Mouse (Mus musculus): ENCODE measurements around the gene Cep295. TPM values are rescaled to one million over a fixed set of nuclear protein-coding genes. Genes with fewer than 3 reads are reported as not detected.
"Not testable (repeated sequence)": the region's sequence is repeated elsewhere in the genome, so short reads cannot be mapped to it uniquely, and the experiment has no call there.

Cep295 gene
- polyA plus RNA-seq, 1 experiment from 2014 or later = 12.7 TPM

- Histone ChIP-seq H3K9me3 (no peaks in the 10 kb centered on the region), H3K4me2 (no peak overlapping the region), H3K4me3 (no peak overlapping the region), H3K27me3 (no peaks in the 10 kb centered on the region), H3K4me1 (replicated peaks) (no peaks in the 10 kb centered on the region), H3K9ac (no peak overlapping the region), H3K27ac (replicated peaks) (no peak overlapping the region), H3K36me3 (peaks cover 67% of the 10 kb centered on the region)
- no peak for ATAC-seq (ENCODE audit: low FRiP score, low read depth)
- 61% methylated on average over 5 of the region's 5 CpGs for whole genome bisulfite sequencing
Measured at GRCm38 (mm10) chr9:15317223-15318169, 40.1 kb downstream of the Cep295 start.

DNA sequence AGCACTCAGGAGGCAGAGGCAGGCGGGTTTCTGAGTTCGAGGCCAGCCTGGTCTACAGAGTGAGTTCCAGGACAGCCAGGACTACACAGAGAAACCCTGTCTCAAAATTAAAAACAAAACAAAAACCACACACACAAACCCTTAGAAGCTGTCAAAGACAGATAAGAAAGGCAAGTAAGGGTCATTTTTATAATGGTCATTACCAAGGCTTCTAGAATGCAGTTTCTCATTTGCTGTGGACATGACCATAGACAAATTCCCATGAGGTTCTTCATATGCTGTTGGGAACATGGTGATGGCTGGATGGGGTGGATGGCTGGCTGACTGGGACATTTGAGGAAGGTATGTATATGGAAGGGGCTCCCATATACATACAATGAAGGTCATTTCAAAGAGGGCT, 41.3 kb downstream of the Cep295 start:
- not testable (repeated sequence) for H3K4me1 ChIP-seq (replicated peaks); ATAC-seq (ENCODE audit: low FRiP score, low read depth); H3K27me3 ChIP-seq; H3K27ac ChIP-seq (replicated peaks); H3K9me3 ChIP-seq; H3K4me2 ChIP-seq; H3K9ac ChIP-seq; H3K4me3 ChIP-seq
- H3K36me3 ChIP-seq = peaks cover 66% of the 10 kb centered on the region
- 100% methylated on average over 2 of the region's 2 CpGs for WGBS

GRCm38 (mm10) chr9:15314619-15315018, 43.0 kb downstream of the Cep295 start:
- Histone ChIP-seq H3K4me2 (no peak overlapping the region), H3K27me3 (no peaks in the 10 kb centered on the region), H3K36me3 (peaks cover 77% of the 10 kb centered on the region), H3K4me1 (replicated peaks) (peaks cover 4% of the 10 kb centered on the region), H3K9me3 (no peaks in the 10 kb centered on the region), H3K9ac (no peak overlapping the region), H3K4me3 (no peak overlapping the region), H3K27ac (replicated peaks) (no peak overlapping the region)
- 100% methylated on average over 1 of the region's 1 CpGs for WGBS
- no peak for ATAC-seq (ENCODE audit: low FRiP score, low read depth)

DNA sequence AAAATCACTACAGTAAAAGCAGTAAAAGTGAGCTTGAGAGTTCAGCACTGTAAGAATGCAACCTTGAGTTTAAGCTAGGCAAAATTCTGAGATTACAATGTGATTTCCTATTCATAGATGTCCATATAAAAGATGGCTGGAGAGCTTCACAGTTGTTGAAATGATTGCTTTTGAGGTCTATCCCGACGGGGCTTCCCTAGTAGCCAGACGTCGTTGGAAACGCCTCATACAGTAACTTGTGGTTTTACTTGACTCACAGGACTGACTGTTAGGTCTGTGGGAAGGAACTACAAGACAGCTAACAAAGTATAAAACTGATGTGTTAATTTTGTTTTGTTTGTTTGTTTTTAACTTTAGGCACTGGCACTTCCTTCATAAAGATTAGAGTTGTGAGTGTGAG, 44.0 kb downstream of the Cep295 start:
- no peak overlapping the region for H3K4me2 ChIP-seq
- H3K9me3 ChIP-seq = no peaks in the 10 kb centered on the region
- H3K4me1 ChIP-seq (replicated peaks) = peaks cover 14% of the 10 kb centered on the region
- no peaks in the 10 kb centered on the region for H3K27me3 ChIP-seq
- 90% methylated on average over 5 of the region's 5 CpGs for WGBS
- H3K9ac ChIP-seq = no peak overlapping the region
- ATAC-seq (ENCODE audit: low FRiP score, low read depth) = no peak
- H3K4me3 ChIP-seq = no peak overlapping the region
- no peak overlapping the region for H3K27ac ChIP-seq (replicated peaks)
- peaks cover 87% of the 10 kb centered on the region for H3K36me3 ChIP-seq

GRCm38 (mm10) chr9:15312054-15312735, 45.4 kb downstream of the Cep295 start:
- peaks cover 27% of the 10 kb centered on the region for H3K4me1 ChIP-seq (replicated peaks)
- no peak overlapping the region for H3K4me3 ChIP-seq
- no peak for ATAC-seq (ENCODE audit: low FRiP score, low read depth)
- 92% methylated on average over 2 of the region's 2 CpGs for WGBS
- H3K36me3 ChIP-seq = peaks cover 77% of the 10 kb centered on the region
- H3K27ac ChIP-seq (replicated peaks) = no peak overlapping the region
- H3K27me3 ChIP-seq = no peaks in the 10 kb centered on the region
- H3K4me2 ChIP-seq = no peak overlapping the region
- no peaks in the 10 kb centered on the region for H3K9me3 ChIP-seq
- H3K9ac ChIP-seq = no peak overlapping the region

- H3K36me3 ChIP-seq = peaks cover 62% of the 10 kb centered on the region
- no peak for ATAC-seq (ENCODE audit: low FRiP score, low read depth)
- WGBS = 90% methylated on average over 1 of the region's 1 CpGs
Measured at GRCm38 (mm10) chr9:15310179-15310578, 47.4 kb downstream of the Cep295 start.

DNA sequence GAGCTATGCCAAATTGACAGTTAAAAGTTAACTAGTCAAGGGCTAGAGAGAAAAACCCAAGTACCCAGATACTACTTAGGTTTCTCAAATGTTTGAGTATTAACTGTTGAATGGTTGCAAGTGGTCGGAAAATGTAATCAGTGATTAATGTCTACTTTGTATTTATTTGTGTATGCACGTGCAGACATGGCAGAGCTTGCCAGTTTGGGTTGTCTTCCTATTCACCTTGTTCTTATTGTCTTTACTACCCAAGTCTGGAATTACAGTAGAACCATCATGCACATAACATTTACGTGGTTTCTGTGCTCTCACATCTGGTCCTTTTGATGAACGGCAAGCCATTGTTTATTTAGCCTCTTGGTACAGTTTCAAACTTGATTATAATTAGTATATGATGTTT, 48.2 kb downstream of the Cep295 start:
- WGBS = 78% methylated on average over 4 of the region's 4 CpGs
- Histone ChIP-seq H3K9me3 (no peaks in the 10 kb centered on the region), H3K9ac (no peak overlapping the region), H3K27ac (replicated peaks) (no peak overlapping the region), H3K4me2 (0 out of 2 replicates have a peak overlapping the region, but pooled peaks have one; percentile 16), H3K27me3 (no peaks in the 10 kb centered on the region), H3K36me3 (peaks cover 54% of the 10 kb centered on the region), H3K4me1 (replicated peaks) (peaks cover 46% of the 10 kb centered on the region), H3K4me3 (no peak overlapping the region)
- ATAC-seq (ENCODE audit: low FRiP score, low read depth) = no peak

More at GRCm38 (mm10) chr9:15310179-15310578, 47.4 kb downstream of the Cep295 start:
- H3K4me1 ChIP-seq (replicated peaks) = peaks cover 41% of the 10 kb centered on the region
- no peak overlapping the region for H3K4me3 ChIP-seq
- H3K4me2 ChIP-seq = no peak overlapping the region
- no peak overlapping the region for H3K9ac ChIP-seq
- no peaks in the 10 kb centered on the region for H3K9me3 ChIP-seq
- H3K27ac ChIP-seq (replicated peaks) = no peak overlapping the region
- H3K27me3 ChIP-seq = no peaks in the 10 kb centered on the region

DNA sequence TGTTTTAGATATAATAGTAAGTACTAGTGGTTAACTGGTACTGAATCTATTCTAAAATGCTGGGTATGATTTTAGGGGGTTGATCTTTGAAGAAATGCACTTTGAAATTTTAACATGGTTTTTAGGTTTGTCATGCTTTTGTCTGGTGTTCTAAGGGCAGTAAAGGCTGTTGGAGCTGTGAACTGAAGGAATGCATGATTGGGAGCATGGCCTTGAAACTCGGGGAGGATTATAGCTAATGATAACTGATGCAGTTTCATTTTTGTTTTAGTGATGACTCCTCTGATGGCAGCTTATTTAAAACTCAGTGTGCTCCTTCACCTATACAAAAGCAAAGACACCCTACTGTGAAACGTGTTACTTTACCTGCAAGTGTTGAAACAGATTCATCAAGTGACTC, 49.3 kb downstream of the Cep295 start:
- Histone ChIP-seq H3K4me2 (0 out of 2 replicates have a peak overlapping the region, but pooled peaks have one; percentile 87), H3K27ac (replicated peaks) (no peak overlapping the region), H3K9me3 (no peaks in the 10 kb centered on the region), H3K4me1 (replicated peaks) (peaks cover 46% of the 10 kb centered on the region), H3K4me3 (no peak overlapping the region), H3K27me3 (no peaks in the 10 kb centered on the region), H3K36me3 (peaks cover 42% of the 10 kb centered on the region), H3K9ac (no peak overlapping the region)
- no peak for ATAC-seq (ENCODE audit: low FRiP score, low read depth)
- 66% methylated on average over 2 of the region's 2 CpGs for WGBS

GRCm38 (mm10) chr9:15307257-15307656, 50.3 kb downstream of the Cep295 start:
- H3K4me3 ChIP-seq = peak overlapping the region; percentile 80
- no peaks in the 10 kb centered on the region for H3K9me3 ChIP-seq
- H3K4me1 ChIP-seq (replicated peaks) = peaks cover 46% of the 10 kb centered on the region
- H3K4me2 ChIP-seq = peak overlapping the region; percentile 87
- H3K36me3 ChIP-seq = peaks cover 36% of the 10 kb centered on the region
- H3K27me3 ChIP-seq = no peaks in the 10 kb centered on the region
- H3K27ac ChIP-seq (replicated peaks) = no peak overlapping the region
- ATAC-seq (ENCODE audit: low FRiP score, low read depth) = no peak
- peak overlapping the region; percentile 78 for H3K9ac ChIP-seq
- 9% methylated on average over 6 of the region's 6 CpGs for WGBS

GRCm38 (mm10) chr9:15306398-15307119, 51.0 kb downstream of the Cep295 start, which contains the start of gene 4931406C07Rik:
Gene 4931406C07Rik (minus strand): TSS chr9:15306448.
- Histone ChIP-seq H3K27ac (replicated peaks) (peak within 1 kb of the TSS; percentile 88), H3K4me3 (peak within 1 kb of the TSS; percentile 80), H3K4me1 (replicated peaks) (peaks cover 47% of the 10 kb centered on the region), H3K9me3 (no peaks in the 10 kb centered on the region), H3K36me3 (peaks cover 29% of the 10 kb centered on the region), H3K27me3 (no peaks in the 10 kb centered on the region), H3K4me2 (peak within 1 kb of the TSS; percentile 87), H3K9ac (peak within 1 kb of the TSS; percentile 78)
- under 1% methylated on average over 35 of the region's 35 CpGs for WGBS
- ATAC-seq (ENCODE audit: low FRiP score, low read depth) = peak; percentile 90

DNA sequence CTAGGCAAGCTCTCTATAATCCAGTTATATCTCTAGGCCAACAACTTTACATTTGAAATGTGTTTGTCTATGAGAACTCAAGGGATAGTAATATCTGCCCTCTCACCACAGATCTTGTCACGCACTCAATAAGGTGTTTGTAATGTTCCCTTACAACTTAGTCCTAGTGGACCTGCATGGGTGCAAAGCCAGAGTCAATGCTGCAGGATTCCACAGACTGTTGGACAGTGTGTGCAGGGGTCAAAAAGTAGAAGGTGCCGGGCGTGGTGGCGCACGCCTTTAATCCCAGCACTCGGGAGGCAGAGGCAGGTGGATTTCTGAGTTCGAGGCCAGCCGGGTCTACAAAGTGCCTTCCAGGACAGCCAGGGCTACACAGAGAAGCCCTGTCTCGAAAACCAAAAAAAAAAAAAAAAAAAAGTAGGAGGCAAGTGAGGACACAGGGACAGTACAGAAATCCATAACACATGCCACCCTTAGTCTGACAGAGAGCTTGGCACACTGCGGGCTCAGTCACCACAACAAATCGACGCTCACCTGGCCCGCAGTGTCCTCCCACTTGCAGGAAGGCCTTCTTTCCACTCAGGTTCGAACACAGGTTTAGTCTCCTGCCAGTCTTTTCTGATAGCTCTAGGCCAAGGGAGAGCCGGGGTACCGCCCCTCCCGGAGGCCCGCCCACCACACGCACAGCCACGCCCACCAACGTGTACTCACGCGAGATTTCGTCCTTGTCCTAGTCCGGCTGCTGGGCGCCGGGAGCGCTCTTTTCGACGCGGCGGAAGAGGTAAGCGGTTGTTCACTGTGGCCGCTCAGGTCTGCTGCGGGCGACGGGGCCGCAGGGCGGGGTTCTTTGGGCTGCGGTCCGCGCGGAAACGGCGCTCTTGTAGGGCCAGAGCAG, 51.8 kb downstream of the Cep295 start, which contains the start of gene Taf1d:
Gene Taf1d, plus strand, starts transcription at position 712 of the 895 bp plus-strand sequence.
- peaks cover 50% of the 10 kb centered on the region for H3K4me1 ChIP-seq (replicated peaks)
- H3K27me3 ChIP-seq = no peaks in the 10 kb centered on the region
- peak within 1 kb of the TSS; percentile 78 for H3K9ac ChIP-seq
- peak within 1 kb of the TSS; percentile 88 for H3K27ac ChIP-seq (replicated peaks)
- peak within 1 kb of the TSS; percentile 87 for H3K4me2 ChIP-seq
- WGBS = 13% methylated on average over 45 of the region's 45 CpGs
- H3K36me3 ChIP-seq = peaks cover 24% of the 10 kb centered on the region
- H3K9me3 ChIP-seq = no peaks in the 10 kb centered on the region
- peak within 1 kb of the TSS; percentile 80 for H3K4me3 ChIP-seq
- ATAC-seq (ENCODE audit: low FRiP score, low read depth) = peak; percentile 99

Data from hindbrain, embryonic 15.5 days (tissue).